Comparison of ENCODE assay signal across 27 mouse cellular contexts in genomic region chr12:117229442-117229841, GRCm38 (mm10).
A peak's percentile ranks its signal among the peaks of the same experiment; 100 is the strongest.
DNase-seq lines count a peak whose midpoint lies in the region; ATAC-seq and TF ChIP-seq lines count a peak whose summit lies in the region.
"Had no signal": no experiment of that assay in that cellular context is flagged by ENCODE, and none has a peak within 500 bp of the region (broad histone marks: within the 10 kb centered on the region; RNA-seq: fewer than 3 reads in every experiment).

No protein-coding gene starts in this region.

- intact Hi-C loops in left cerebral cortex, adult 2 months (cut with DNase I) = no loop called here
- intact Hi-C loops in left cerebral cortex, postnatal 10 days (cut with DNase I) = no loop called here

- TF ChIP-seq CTCF in left cerebral cortex, adult 2 months (IDR thresholded peaks at IDR 0.05) = no peak

- peak overlapping the region; percentile 28; the same call in 1 of the 2 replicates for H3K27ac ChIP-seq in forebrain, embryonic 13.5 days
- no peak overlapping the region for H3K27ac ChIP-seq in forebrain, embryonic 11.5 days (ENCODE audit: low read depth, low read length)
- H3K27ac ChIP-seq in left cerebral cortex, adult 2 months = peak overlapping the region; percentile 12; the same call in 1 of the 2 replicates
- H3K27ac ChIP-seq in midbrain, embryonic 12.5 days (replicated peaks) = 0 out of 2 replicates have a peak overlapping the region, but pooled peaks have one; percentile 39
- H3K27ac ChIP-seq: embryonic facial prominence, embryonic 10.5 days; intestine, embryonic 15.5 days; limb, embryonic 12.5 days; macrophage; stomach, embryonic 15.5 days had no signal

- H3K27me3 ChIP-seq in forebrain, embryonic 13.5 days = no peaks in the 10 kb centered on the region
- no peaks in the 10 kb centered on the region for H3K27me3 ChIP-seq in forebrain, embryonic 11.5 days (ENCODE audit: control insufficient read depth, insufficient read depth, low read length)
- H3K27me3 ChIP-seq in midbrain, embryonic 12.5 days = no peaks in the 10 kb centered on the region
- H3K27me3 ChIP-seq: intestine, embryonic 15.5 days; limb, embryonic 12.5 days; stomach, embryonic 15.5 days had no signal

- H3K36me3 ChIP-seq in forebrain, embryonic 13.5 days (ENCODE audit: poor library complexity, severe bottlenecking) = peaks cover 40% of the 10 kb centered on the region
- peaks cover 6% of the 10 kb centered on the region; the same call in 1 of the 2 replicates for H3K36me3 ChIP-seq in forebrain, embryonic 11.5 days (ENCODE audit: control insufficient read depth, insufficient read depth, low read length)
- H3K36me3 ChIP-seq in midbrain, embryonic 12.5 days = peaks cover 87% of the 10 kb centered on the region
- H3K36me3 ChIP-seq: intestine, embryonic 15.5 days; limb, embryonic 12.5 days; stomach, embryonic 15.5 days had no signal

- no peak for ATAC-seq in forebrain, embryonic 13.5 days
- ATAC-seq in forebrain, embryonic 11.5 days (replicated peaks; ENCODE audit: low FRiP score) = no peak
- no peak for ATAC-seq in midbrain, embryonic 12.5 days (ENCODE audit: low FRiP score, low read depth)
- ATAC-seq: hindbrain, embryonic 16.5 days; intestine, embryonic 15.5 days; liver, postnatal 0 days; lung, postnatal 0 days had no signal

- H3K9me3 ChIP-seq in forebrain, embryonic 13.5 days (replicated peaks) = no peaks in the 10 kb centered on the region
- H3K9me3 ChIP-seq in forebrain, embryonic 11.5 days (ENCODE audit: control insufficient read depth, low read length) = no peaks in the 10 kb centered on the region
- H3K9me3 ChIP-seq in midbrain, embryonic 12.5 days = no peaks in the 10 kb centered on the region
- H3K9me3 ChIP-seq: embryonic facial prominence, embryonic 10.5 days; hindbrain, embryonic 10.5 days; intestine, embryonic 15.5 days; limb, embryonic 12.5 days; stomach, embryonic 15.5 days had no signal

- no peak for DNase-seq in forebrain, embryonic 11.5 days (ENCODE audit: low spot score)
- no peak for DNase-seq in left cerebral cortex, adult 2 months (ENCODE audit: extremely low spot score in 1 of 2, low spot score in 2 of 2)
- no peak for DNase-seq in left cerebral cortex, postnatal 10 days (ENCODE audit: extremely low spot score in 1 of 2, low spot score in 2 of 2)
- peak; percentile 74 for DNase-seq in telencephalon, adult 2 months (ENCODE audit: low read depth, low spot score)
- DNase-seq in layer of hippocampus, postnatal 10 days (ENCODE audit: low spot score in 2 of 2) = no peak
- DNase-seq: adrenal gland, postnatal 14 days; cerebellum, postnatal 10 days; gastrocnemius, postnatal 10 days; heart, adult 11 months; heart, postnatal 10 days; kidney, adult 9 months; kidney, postnatal 14 days; liver, postnatal 0 days; thymus, adult 18-20 months; thymus, postnatal 4 days had no signal

- H3K9ac ChIP-seq in forebrain, embryonic 13.5 days = no peak overlapping the region
- no peak overlapping the region for H3K9ac ChIP-seq in forebrain, embryonic 11.5 days (ENCODE audit: low read length)
- H3K9ac ChIP-seq in midbrain, embryonic 12.5 days (replicated peaks) = no peak overlapping the region
- H3K9ac ChIP-seq: intestine, embryonic 15.5 days; limb, embryonic 12.5 days; liver, postnatal 0 days; stomach, embryonic 15.5 days had no signal

- H3K4me2 ChIP-seq in forebrain, embryonic 13.5 days = no peak overlapping the region
- H3K4me2 ChIP-seq in forebrain, embryonic 11.5 days (ENCODE audit: low read depth, low read length, severe bottlenecking) = no peak overlapping the region
- no peak overlapping the region for H3K4me2 ChIP-seq in midbrain, embryonic 12.5 days (replicated peaks)
- H3K4me2 ChIP-seq: heart, embryonic 11.5 days; intestine, embryonic 15.5 days; limb, embryonic 12.5 days; liver, embryonic 11.5 days; stomach, embryonic 15.5 days had no signal

- peaks cover 26% of the 10 kb centered on the region for H3K4me1 ChIP-seq in forebrain, embryonic 13.5 days
- no peaks in the 10 kb centered on the region; the same call in 1 of the 2 replicates for H3K4me1 ChIP-seq in forebrain, embryonic 11.5 days (replicated peaks; ENCODE audit: control insufficient read depth, insufficient read depth, low read length)
- H3K4me1 ChIP-seq in midbrain, embryonic 12.5 days = peaks cover 17% of the 10 kb centered on the region; the same call in 1 of the 2 replicates
- H3K4me1 ChIP-seq: intestine, embryonic 15.5 days; stomach, embryonic 15.5 days had no signal

- WGBS in forebrain, embryonic 13.5 days = 75% methylated on average over 4 of the region's 4 CpGs
- 91% methylated on average over 4 of the region's 4 CpGs for whole genome bisulfite sequencing in forebrain, embryonic 11.5 days
- 90% methylated on average over 4 of the region's 4 CpGs for WGBS in midbrain, embryonic 12.5 days

- no peak overlapping the region for H3K4me3 ChIP-seq in forebrain, embryonic 13.5 days
- H3K4me3 ChIP-seq in forebrain, embryonic 11.5 days (ENCODE audit: low read depth, low read length) = no peak overlapping the region
- H3K4me3 ChIP-seq in left cerebral cortex, adult 2 months = no peak overlapping the region
- no peak overlapping the region for H3K4me3 ChIP-seq in midbrain, embryonic 12.5 days
- H3K4me3 ChIP-seq: embryonic facial prominence, embryonic 10.5 days; hindbrain, embryonic 10.5 days; intestine, embryonic 15.5 days; limb, embryonic 12.5 days; stomach, embryonic 15.5 days had no signal
